Mouse (Mus musculus): ENCODE data around the gene Klhdc7a. TPM values are rescaled to one million over a fixed set of nuclear protein-coding genes. Genes with fewer than 3 reads are reported as not detected.

Gene Klhdc7a
- total and polyA plus RNA-seq, 3 experiments = under 0.01 TPM; not detected in 2

DNA sequence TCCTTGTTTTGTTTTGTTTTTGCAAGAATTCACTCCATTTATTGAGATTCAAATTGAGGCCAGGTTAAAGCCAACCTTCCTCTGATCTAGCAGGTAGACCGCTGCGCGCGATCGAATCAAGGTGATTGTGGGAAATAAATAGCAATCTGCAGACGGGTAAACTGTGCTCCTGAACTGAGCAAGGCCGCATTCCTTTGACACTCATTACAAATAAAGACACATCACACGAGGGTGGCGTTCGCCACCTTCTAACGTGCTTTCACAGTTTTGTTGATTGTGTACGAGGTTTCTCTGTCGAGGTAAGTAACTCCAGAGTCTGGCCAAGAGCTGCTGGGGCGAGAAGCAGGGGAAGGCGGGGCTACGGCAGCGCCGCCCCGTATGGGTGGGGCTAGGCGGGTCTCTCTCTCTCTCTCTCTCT, 17.4 kb downstream of the Klhdc7a start:
- no peak for DNase-seq (ENCODE audit: low read depth, low spot score)
- Histone ChIP-seq H3K9ac (ENCODE audit: control insufficient read depth, low read depth, low read length, poor library complexity, severe bottlenecking) (no peak overlapping the region), H3K79me2 (ENCODE audit: control insufficient read depth, insufficient read depth, low read length, poor library complexity) (no peaks in the 10 kb centered on the region), H3K36me3 (ENCODE audit: control insufficient read depth in 1 of 2, insufficient read depth in 2 of 2, low read length in 2 of 2) (no peaks in the 10 kb centered on the region), H3K4me1 (ENCODE audit: control insufficient read depth in 1 of 2, insufficient read depth in 2 of 2, low read length in 2 of 2) (no peaks in the 10 kb centered on the region), H3K27me3 (ENCODE audit: control insufficient read depth in 1 of 2, insufficient read depth in 2 of 2, low read length in 2 of 2) (no peaks in the 10 kb centered on the region), H3K4me3 (ENCODE audit: control insufficient read depth in 1 of 2, insufficient read depth in 1 of 2, low read depth in 2 of 2, low read length in 2 of 2) (no peak overlapping the region), H3K27ac (ENCODE audit: control insufficient read depth, low read depth, low read length) (no peak overlapping the region), H3K9me3 (replicated peaks; ENCODE audit: insufficient read depth, low read length) (no peaks in the 10 kb centered on the region)
- TF ChIP-seq ZKSCAN1 (IDR thresholded peaks at IDR 0.05; ENCODE audit: low read depth, low read length) (no peak), USF1 (IDR thresholded peaks at IDR 0.05; ENCODE audit: low read depth, low read length) (no peak), MYB (IDR thresholded peaks at IDR 0.05; ENCODE audit: low read depth, low read length) (no peak), CTCF (IDR thresholded peaks at IDR 0.05 in 2 of 3, conservative IDR thresholded peaks at IDR 0.05 in 1 of 3; ENCODE audit: control insufficient read depth in 1 of 3, insufficient read depth in 1 of 3, low read depth in 2 of 3, low read length in 3 of 3, poor library complexity in 1 of 3, severe bottlenecking in 1 of 3) (no peak), MYC (IDR thresholded peaks at IDR 0.05; ENCODE audit: low read depth, low read length) (no peak), ZC3H11A (IDR thresholded peaks at IDR 0.05; ENCODE audit: low read depth, low read length) (no peak), ETS1 (IDR thresholded peaks at IDR 0.05; ENCODE audit: low read depth, low read length) (no peak), POLR2AphosphoS2 (IDR thresholded peaks at IDR 0.05; ENCODE audit: low read length) (no peak), NELFE (IDR thresholded peaks at IDR 0.05; ENCODE audit: low read depth, low read length) (no peak), HCFC1 (IDR thresholded peaks at IDR 0.05; ENCODE audit: low read depth, low read length) (no peak), MXI1 (IDR thresholded peaks at IDR 0.05; ENCODE audit: low read depth, low read length) (no peak), KAT2A (conservative IDR thresholded peaks at IDR 0.05; ENCODE audit: low read depth, low read length) (no peak), GATA1 (IDR thresholded peaks at IDR 0.05; ENCODE audit: low read depth, low read length) (no peak), GABPA (IDR thresholded peaks at IDR 0.05; ENCODE audit: low read depth, low read length) (no peak), NRF1 (IDR thresholded peaks at IDR 0.05; ENCODE audit: insufficient read depth, low read depth, low read length, poor library complexity, severe bottlenecking) (no peak), CHD2 (IDR thresholded peaks at IDR 0.05; ENCODE audit: low read length) (no peak), MAZ (IDR thresholded peaks at IDR 0.05; ENCODE audit: low read depth, low read length) (no peak)

GRCm38 (mm10) chr4:139948591-139948990, 19.2 kb downstream of the Klhdc7a start:
- no peaks in the 10 kb centered on the region for H3K9me3 ChIP-seq (replicated peaks; ENCODE audit: insufficient read depth, low read length)
- no peak overlapping the region for H3K4me3 ChIP-seq (ENCODE audit: control insufficient read depth in 1 of 2, insufficient read depth in 1 of 2, low read depth in 2 of 2, low read length in 2 of 2)
- no peaks in the 10 kb centered on the region for H3K4me1 ChIP-seq (ENCODE audit: control insufficient read depth in 1 of 2, insufficient read depth in 2 of 2, low read length in 2 of 2)
- no peak overlapping the region for H3K27ac ChIP-seq (ENCODE audit: control insufficient read depth, low read depth, low read length)
- no peak for DNase-seq (ENCODE audit: low read depth, low spot score)
- H3K79me2 ChIP-seq (ENCODE audit: control insufficient read depth, insufficient read depth, low read length, poor library complexity) = no peaks in the 10 kb centered on the region
- H3K27me3 ChIP-seq (ENCODE audit: control insufficient read depth in 1 of 2, insufficient read depth in 2 of 2, low read length in 2 of 2) = no peaks in the 10 kb centered on the region
- no peak for TF ChIP-seq ZKSCAN1 (IDR thresholded peaks at IDR 0.05; ENCODE audit: low read depth, low read length)
- no peak for TF ChIP-seq MAFK (IDR thresholded peaks at IDR 0.05; ENCODE audit: borderline replicate concordance, low read depth, low read length)
- TF ChIP-seq CHD2 (IDR thresholded peaks at IDR 0.05; ENCODE audit: low read length) = no peak
- no peak for TF ChIP-seq MEF2A (IDR thresholded peaks at IDR 0.05; ENCODE audit: extremely low read depth, insufficient replicate concordance, low read depth, low read length, poor library complexity, severe bottlenecking)
- TF ChIP-seq NELFE (IDR thresholded peaks at IDR 0.05; ENCODE audit: low read depth, low read length) = no peak
- no peak for TF ChIP-seq RCOR1 (IDR thresholded peaks at IDR 0.05; ENCODE audit: low read depth, low read length)
- no peak for TF ChIP-seq GATA1 (IDR thresholded peaks at IDR 0.05; ENCODE audit: low read depth, low read length)
- no peak for TF ChIP-seq ZMIZ1 (IDR thresholded peaks at IDR 0.05; ENCODE audit: low read depth, low read length)
- TF ChIP-seq ZNF384 (IDR thresholded peaks at IDR 0.05; ENCODE audit: low read depth, low read length) = no peak
- no peak for TF ChIP-seq MAZ (IDR thresholded peaks at IDR 0.05; ENCODE audit: low read depth, low read length)
- no peak for TF ChIP-seq RAD21 (IDR thresholded peaks at IDR 0.05; ENCODE audit: low read depth, low read length)
- no peak for TF ChIP-seq HCFC1 (IDR thresholded peaks at IDR 0.05; ENCODE audit: low read depth, low read length)
- no peak for TF ChIP-seq TBP (IDR thresholded peaks at IDR 0.05; ENCODE audit: low read depth, low read length)
- H3K36me3 ChIP-seq (ENCODE audit: control insufficient read depth in 1 of 2, insufficient read depth in 2 of 2, low read length in 2 of 2) = no peaks in the 10 kb centered on the region
- no peak overlapping the region for H3K9ac ChIP-seq (ENCODE audit: control insufficient read depth, low read depth, low read length, poor library complexity, severe bottlenecking)

Measured in MEL (cell line).